Mouse (Mus musculus) lung, adult 2 months (tissue): ENCODE measurements around the gene Maml3. TPM values are rescaled to one million over a fixed set of nuclear protein-coding genes. Genes with fewer than 3 reads are reported as not detected.

Experiments used
- DNase-seq: peaks from one replicate; pipeline ENCODE4 v3.0.0; 2022
- H3K4me1 ChIP-seq: fragments of 200-500 bp; 2 replicates; pipeline ENCODE4 v1.6.1; 2011; ENCODE audit warnings: low read length; ENCODE audit not compliant: control insufficient read depth, insufficient read depth
- H3K4me3 ChIP-seq: fragments of 200-500 bp; replicated peaks from 2 replicates; pipeline ENCODE3; 2011; ENCODE audit warnings: low read depth, mild to moderate bottlenecking, control low read depth, low read length; ENCODE audit errors: extremely low read depth
- CTCF ChIP-seq: fragments of 200-500 bp; IDR thresholded peaks from 2 replicates; pipeline ENCODE4 v1.5.1; 2011; ENCODE audit warnings: mild to moderate bottlenecking, low read length, control low read depth; ENCODE audit not compliant: insufficient read depth
- POLR2A ChIP-seq: fragments of 200-500 bp; IDR thresholded peaks from 2 replicates; pipeline ENCODE4 v1.6.1; 2011; ENCODE audit warnings: low read depth, mild to moderate bottlenecking, control low read depth, low read length, borderline replicate concordance; ENCODE audit errors: extremely low read depth
- WGBS: fragments of 180-500 bp; shearing (Covaris S2); methylation state at CpG from one replicate; pipeline ENCODE4 v1.1.7; 2018; 5-methylcytosine and 5-hydroxymethylcytosine counted together
- polyA plus RNA-seq: library from polyadenylated mRNA; depleted of rRNA; stranded (reverse); fragments of >200 nt; gene quantifications from 2 replicates; pipeline ENCODE4 v1.2.3, GENCODE M21; 2012

The Maml3 gene
- polyA plus RNA-seq, 1 experiment: 11.2 TPM

- Histone ChIP-seq H3K4me3 (no peak overlapping the region), H3K4me1 (peaks cover 2% of the 10 kb centered on the region; the same call in 1 of the 2 replicates)
- TF ChIP-seq CTCF (no peak), POLR2A (no peak)
- 88% methylated on average over 7 of the region's 7 CpGs for WGBS
- no peak for DNase-seq
Measured at GRCm38 (mm10) chr3:51785796-51786195, 319.1 kb downstream of the Maml3 start.

GRCm38 (mm10) chr3:51782191-51782590, 322.7 kb downstream of the Maml3 start:
- TF ChIP-seq POLR2A (no peak), CTCF (no peak)
- Histone ChIP-seq H3K4me3 (no peak overlapping the region), H3K4me1 (0 out of 2 replicates have a peak, but pooled peaks cover 2% of the 10 kb centered on the region)
- whole genome bisulfite sequencing: 80% methylated on average over 10 of the region's 10 CpGs
- no peak for DNase-seq

- WGBS: 29% methylated on average over 16 of the region's 16 CpGs
- 0 out of 2 replicates have a peak, but pooled peaks cover 2% of the 10 kb centered on the region for H3K4me1 ChIP-seq
- H3K4me3 ChIP-seq: no peak overlapping the region
- TF ChIP-seq POLR2A (no peak), CTCF (no peak)
- no peak for DNase-seq
Measured at GRCm38 (mm10) chr3:51778738-51779592, 325.9 kb downstream of the Maml3 start.

- WGBS: 67% methylated on average over 3 of the region's 3 CpGs
- no peak for DNase-seq
- TF ChIP-seq POLR2A: no peak
- TF ChIP-seq CTCF: no peak
- 0 out of 2 replicates have a peak, but pooled peaks cover 2% of the 10 kb centered on the region for H3K4me1 ChIP-seq
- H3K4me3 ChIP-seq: no peak overlapping the region
Measured at GRCm38 (mm10) chr3:51778179-51778578, 326.7 kb downstream of the Maml3 start.

- Histone ChIP-seq H3K4me3 (no peak overlapping the region), H3K4me1 (0 out of 2 replicates have a peak, but pooled peaks cover 2% of the 10 kb centered on the region)
- TF ChIP-seq CTCF (no peak), POLR2A (no peak)
- DNase-seq: no peak
- WGBS: 70% methylated on average over 2 of the region's 2 CpGs
Measured at GRCm38 (mm10) chr3:51776018-51776611, 328.8 kb downstream of the Maml3 start.

- no peak for DNase-seq
- H3K4me1 ChIP-seq: no peaks in the 10 kb centered on the region
- H3K4me3 ChIP-seq: no peak overlapping the region
- 68% methylated on average over 5 of the region's 5 CpGs for WGBS
- TF ChIP-seq CTCF (no peak), POLR2A (no peak)
Measured at GRCm38 (mm10) chr3:51773587-51773986, 331.3 kb downstream of the Maml3 start.

GRCm38 (mm10) chr3:51771839-51772630, 332.8 kb downstream of the Maml3 start:
- 82% methylated on average over 9 of the region's 9 CpGs for WGBS
- DNase-seq: no peak
- TF ChIP-seq POLR2A (no peak), CTCF (no peak)
- H3K4me3 ChIP-seq: no peak overlapping the region
- H3K4me1 ChIP-seq: no peaks in the 10 kb centered on the region

- 82% methylated on average over 6 of the region's 6 CpGs for WGBS
- TF ChIP-seq POLR2A (no peak), CTCF (no peak)
Measured at GRCm38 (mm10) chr3:51769196-51769595, 335.7 kb downstream of the Maml3 start.

More at GRCm38 (mm10) chr3:51769196-51769595, 335.7 kb downstream of the Maml3 start:
- no peak for DNase-seq
- no peaks in the 10 kb centered on the region for H3K4me1 ChIP-seq
- H3K4me3 ChIP-seq: no peak overlapping the region
